Mouse (Mus musculus): ENCODE data around the gene Grrp1.
"Not testable (repeated sequence)": the region's sequence is repeated elsewhere in the genome, so short reads cannot be mapped to it uniquely, and the experiment has no call there.

Gene Grrp1

DNA sequence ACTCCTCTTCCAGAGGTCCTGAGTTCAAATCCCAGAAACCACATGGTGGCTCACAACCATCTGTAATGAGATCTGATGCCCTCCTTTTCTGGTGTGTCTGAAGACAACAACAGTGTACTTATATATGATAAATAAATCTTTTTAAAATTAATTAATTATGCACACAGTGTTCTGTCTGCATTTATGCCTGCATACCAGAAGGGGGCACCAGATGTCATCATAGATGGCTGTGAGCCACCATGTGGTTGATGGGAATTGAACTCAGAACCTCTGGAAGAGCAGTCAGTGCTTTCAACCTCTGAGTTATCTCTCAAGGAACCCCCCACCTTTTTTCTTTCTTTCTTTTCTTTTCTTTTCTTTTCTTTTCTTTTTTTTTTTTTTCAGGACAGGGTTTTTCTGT, 15.7 kb upstream of the Grrp1 start:
- DNase-seq (ENCODE audit: low spot score): not testable (repeated sequence)

DNA sequence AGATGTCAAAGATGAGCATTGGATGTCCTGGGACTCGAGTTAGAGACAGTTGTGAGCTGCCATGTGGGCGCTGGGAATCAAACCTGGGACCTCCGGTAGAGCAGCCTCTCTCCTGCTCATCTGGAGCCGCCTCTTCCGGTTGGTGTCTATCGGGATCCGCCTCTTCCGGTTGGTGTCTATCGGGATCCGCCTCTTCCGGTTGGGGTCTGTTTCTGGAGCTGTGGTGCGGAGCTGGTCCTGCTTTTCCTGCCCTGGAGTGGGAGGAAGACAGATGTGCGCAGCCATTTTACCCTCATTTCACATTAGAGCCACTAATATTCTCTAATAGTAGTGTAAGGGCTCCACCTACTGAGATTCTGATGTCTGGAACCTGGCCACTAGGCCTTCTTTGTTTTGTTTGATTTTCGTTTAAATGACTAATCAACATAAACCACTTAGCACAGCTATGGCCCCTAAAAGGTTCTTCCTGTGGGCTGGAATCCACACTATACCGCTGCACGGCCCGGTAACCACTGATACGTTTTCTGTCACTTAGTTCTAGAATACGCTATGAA, 14.3 kb upstream of the Grrp1 start:
- DNase-seq (ENCODE audit: low spot score): no peak

DNA sequence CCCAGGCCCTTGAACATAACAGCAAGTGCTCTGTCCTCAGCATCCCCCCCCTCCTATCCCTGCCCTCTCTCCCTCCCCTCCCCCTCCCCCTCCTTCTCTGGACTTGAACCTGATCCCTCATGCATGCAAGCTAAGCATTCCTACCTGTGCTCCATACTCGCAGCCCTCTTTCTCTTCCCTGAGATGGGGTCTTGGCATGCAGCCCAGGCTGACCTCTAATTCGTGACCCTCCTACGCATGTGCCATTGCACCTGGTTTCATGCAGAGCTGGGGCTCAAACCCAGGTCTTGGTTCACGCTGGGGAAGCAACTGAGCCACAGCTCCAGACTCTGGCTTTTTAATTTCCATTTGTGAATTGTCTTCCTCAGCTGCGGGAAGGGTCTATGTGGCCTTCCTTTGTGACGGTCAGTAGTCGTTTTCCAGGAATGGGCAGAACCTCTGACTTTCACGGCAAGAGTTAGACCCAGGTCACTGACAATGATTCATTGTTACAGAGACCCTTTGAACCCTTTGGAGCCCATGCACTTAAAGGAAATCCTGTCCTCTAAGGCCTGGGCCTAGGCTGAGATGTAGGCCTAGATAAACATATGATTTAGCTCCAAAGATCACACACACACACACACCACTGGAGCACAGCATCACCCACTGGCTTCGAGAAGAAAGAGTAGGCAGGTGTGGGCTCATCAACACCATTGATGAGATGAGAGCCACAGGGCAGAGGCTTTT, 12.1 kb upstream of the Grrp1 start:
- no peak for DNase-seq (ENCODE audit: low spot score)

DNA sequence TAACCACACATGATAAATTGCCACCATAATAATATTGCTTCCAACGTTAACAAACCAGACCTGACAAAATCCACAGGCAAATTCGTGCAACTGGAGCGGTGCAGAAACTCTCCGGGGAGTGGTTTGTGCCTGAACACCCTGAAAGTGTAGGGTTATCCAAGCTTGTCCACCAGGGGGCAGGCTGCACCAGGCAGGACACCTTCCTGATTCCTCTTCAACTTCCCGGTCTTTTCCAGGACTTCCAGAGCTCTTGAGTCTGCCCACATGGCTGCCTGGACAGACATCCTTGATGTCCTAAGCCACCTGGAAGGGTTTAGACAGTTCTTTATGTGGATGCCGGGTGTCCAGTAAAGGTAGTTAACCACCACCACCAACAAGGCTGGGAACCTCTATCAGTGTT, 9.3 kb upstream of the Grrp1 start:
- DNase-seq (ENCODE audit: low spot score): no peak

DNA sequence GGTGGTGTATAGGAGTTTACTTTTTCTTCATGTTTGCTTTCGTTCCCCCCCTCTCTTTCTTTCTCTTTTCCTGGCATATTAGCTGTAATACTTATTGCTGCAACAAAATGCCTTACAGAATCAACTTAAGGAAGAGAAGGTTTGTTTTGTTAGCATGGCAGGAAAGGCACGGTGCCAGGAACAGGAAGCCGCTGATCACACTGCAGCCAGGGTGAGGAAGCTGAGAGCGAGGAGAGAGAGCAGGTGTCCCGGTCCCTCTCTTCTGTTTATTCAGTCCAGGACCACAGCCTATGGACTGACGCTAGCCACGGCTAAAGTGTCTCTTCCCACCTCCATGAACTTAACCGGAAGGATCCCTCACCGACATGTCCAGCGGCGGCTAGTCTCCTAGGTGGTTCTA, 4.4 kb upstream of the Grrp1 start:
- no peak for DNase-seq (ENCODE audit: low spot score)

DNA sequence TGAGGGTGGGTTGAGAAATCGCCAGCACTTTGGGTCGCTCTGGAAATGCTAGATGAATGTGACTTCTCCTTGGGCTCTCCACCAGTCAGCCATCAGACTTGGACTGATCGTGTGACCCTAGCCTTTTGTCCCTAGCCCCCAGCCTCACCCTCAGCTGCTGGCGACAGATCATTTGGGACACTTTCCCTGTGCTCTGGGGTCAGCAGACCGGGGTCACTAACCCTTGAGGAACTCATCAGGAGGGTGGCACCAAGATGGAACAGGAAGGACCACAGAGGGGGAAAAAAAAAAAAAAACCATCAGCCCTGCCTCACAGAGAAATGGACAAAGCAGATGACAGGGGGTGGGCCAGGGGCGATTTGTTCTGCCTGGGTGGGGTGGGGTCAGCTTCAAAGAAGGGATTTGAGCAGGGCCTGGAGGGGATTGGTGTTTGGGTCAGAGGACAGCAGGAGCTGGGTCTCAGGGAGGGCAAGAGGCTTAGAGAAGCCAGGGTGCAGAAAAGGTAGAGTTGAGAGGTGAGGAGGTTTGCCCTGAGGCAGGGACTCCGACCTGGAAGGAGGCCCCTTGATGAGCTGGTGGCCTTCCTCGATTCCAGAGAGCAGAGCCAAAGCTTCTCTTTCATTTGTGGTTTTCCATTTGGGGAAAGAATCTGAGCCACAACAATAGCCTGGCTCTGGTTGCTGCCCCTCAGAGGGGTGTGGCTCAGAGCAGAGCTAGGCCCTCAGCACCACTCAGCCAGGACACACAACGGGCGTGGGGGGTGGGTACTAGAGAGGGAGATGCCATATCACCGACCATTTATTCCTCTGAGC, 3.5 kb upstream of the Grrp1 start:
- DNase-seq (ENCODE audit: low spot score): no peak

DNA sequence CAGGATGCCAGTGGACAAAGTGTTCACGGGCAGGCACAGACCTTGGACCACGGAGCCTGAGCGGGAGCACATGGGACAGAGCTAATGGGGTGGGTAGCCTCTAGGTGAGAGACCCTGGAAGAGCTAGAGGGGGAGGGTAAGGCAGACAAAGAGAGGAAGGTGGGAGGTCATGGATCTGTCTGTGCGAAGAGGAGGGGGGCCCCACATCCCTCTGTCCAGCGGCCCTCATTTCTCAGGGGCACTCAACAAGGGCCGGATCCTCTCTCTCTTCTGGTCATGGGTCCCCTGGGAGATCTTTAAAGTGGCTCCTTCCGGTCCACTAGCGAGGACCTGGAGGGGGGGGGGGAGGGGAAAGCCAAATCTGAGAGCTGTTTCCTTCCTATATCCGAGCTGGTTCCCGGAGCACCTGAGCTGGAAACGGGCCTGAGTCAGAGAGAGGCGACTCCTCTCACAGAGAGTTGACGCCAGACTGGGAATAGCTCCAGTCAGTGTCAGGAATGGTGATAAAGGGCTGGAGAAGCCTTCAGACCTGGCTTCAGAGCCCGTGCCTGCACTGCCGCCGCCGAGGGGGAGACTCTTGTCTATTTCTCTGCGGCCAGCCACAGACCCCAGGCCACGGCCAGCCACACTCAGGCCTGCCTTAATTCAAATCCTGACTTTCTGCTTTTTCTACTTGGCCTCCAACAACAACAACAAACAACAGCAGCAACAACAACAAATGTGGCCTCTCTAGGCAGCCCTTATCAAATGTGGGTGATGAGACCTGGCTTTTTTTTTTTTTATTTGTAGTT, 2.7 kb upstream of the Grrp1 start:
- DNase-seq (ENCODE audit: low spot score): no peak

DNA sequence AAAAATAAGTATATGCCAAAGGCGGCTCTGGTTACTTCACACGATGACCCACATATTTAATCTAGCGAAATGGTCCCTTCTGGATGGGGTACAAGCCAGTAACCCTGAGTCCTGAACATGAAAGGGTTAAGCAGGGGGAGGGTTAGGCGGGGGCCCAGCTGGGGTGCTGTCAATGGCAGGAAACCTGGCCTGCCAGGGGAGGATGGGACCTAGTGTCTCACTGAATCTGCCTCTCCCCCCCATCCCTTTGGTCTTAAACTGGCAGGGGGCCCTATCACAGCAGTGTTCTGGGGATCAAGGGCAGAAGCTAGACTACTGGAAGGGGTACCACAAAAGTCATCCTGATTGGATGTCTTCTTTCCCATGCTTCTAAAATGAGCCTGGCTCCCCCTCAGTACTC, 1.9 kb upstream of the Grrp1 start:
- DNase-seq (ENCODE audit: low spot score): no peak

DNA sequence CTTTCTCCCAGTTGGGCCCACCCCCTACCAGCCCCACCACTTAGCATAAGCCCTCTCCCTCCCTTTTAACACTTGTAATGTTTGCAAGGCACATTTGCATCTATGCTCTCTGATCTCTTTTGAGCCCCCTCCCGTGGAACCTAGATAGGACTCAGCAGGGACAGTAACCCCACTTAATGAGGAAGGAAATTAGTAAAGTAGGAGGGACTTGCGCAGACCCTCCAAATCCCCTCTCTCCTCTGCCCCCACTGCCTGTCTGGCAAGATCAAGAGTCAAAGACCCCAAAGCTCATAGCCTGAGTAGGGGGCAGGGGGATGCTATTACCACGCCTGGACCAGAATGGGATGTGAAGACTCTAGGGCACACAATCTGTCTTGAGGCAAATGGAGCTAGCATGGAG, 929 bp upstream of the Grrp1 start:
- DNase-seq (ENCODE audit: low spot score): no peak

DNA sequence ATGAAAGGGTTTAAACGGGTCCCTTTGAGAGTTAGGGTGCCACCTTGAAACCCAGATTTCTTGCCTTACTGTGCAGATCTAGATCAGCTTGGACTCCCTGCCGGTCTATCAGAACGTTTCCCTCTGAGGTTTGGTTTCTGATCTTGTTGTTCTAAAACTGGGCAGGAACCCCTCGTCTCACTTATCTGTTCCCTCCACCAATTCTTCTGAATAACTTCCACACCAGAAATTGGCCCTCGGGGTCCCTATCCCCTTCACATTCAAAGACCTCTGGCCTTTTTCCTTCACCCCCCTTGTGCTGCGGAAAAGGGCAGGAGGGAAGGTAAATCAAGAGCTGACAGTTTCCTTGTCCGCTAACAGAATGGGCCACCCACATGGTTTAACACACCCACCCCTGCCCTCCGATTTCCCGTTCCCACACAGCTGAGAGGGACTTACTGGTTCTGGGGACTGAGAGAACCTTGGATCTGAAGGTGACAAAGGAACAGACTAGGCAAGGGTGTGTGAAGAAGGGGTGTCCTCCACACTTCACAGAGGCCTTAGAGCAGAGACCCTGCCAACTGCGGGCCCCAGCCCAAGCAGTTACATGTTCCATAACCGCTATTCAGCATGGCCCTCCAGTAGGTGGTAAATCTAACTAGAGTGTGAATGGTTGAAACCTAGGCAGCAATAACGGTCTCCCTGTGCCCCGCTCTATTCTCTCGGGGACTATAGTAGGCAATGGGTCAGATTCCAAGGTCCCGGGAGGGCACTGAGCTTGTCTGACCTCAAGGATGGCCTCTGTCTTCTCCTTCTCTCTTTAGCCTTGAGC, 790 bp downstream of the Grrp1 start:
- no peak for DNase-seq (ENCODE audit: low spot score)

DNA sequence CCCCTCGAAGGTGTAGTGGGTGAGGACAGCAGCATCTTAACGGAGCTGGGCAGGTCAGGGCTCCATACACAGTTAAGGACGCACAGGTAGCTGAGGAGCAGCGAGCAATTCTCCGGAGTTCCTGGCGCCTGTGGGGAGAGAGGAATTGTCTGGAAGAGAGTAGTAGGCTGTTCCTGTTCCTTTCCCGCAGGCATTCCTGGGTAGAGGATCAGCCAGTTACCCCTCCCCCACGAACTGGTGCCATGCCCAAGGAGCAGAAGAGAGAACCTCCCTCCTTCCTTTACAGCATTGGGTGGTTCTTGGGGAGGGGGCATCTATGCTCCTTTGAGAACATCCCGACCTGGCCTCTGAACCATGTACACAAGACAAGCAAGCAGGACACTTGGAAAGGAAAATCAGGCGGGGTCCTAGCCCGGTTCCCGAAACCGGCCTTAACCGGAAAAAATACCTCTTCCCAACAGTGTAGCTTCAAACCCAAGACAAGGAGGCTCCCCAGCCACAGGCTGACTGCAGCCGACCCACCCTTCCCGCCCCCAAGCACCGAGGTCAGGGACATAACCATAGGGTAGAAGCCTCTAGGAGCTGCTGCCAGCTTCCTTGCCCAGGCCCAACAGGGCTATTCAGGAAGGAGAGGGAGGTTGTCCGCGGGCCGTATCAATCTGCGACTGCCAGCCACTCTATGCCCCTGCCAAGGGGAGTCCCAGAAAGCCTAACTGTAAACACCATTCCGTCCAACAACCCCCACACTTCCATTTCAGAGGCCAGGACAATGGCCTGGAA, 1.6 kb downstream of the Grrp1 start:
- no peak for DNase-seq (ENCODE audit: low spot score)

DNA sequence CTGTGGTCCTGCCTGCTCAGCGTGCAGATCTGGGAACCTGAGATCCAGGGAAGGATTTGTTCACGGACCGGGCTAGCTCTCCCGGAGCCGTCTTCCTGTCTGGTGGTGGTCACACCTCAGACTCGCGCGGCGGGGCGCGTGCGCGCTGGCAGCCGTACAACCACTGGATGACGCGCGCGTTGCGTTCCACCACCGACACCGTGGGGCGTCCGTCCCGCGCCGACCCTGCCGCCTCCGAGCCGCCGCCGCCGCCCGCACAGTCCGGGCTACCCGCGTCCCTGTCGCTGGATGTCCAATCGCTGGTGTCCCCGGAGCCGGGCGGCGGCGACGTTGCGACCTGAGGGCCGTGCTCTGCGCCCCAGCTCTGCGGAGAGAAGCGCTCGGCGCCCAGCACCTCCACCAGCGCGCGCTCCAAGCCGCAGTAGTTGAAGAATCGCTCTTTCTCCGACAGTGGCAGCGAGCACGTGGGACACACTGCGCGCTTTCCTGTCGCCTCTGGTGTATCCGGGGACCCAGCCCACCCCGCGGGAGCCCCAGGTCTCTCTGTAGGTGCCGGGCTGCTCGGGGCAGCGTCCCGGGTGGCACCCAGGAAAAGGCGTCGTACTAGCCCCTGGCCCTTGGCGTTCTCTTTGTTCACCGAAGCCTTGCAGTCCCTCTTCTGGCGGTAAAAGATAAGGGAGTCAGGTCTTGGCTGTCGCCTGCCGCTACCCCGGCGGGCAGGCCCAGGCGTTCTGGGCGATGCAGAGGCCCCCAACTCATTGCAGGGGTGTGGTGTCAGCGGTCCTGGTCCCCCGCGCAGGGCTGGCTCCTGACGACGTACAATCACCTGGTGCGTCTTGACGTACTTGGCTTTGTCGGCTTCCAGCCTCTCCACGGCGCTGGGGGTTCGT, 2.4 kb downstream of the Grrp1 start:
- DNase-seq (ENCODE audit: low spot score): no peak

DNA sequence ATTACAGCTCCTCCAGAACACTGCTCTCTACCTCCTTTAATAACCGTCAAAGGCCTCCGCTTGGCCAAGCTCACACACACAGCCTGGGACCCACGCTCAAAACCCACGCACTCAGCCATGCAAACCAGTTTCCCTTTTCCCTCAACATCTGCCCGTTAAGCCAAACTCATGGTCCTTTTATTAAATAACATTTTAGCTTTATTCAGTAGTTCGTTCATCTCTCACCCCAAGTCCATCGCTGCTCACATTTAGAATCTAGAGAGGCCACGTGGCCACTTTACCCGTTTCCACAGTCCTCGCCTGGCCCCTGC, 3.0 kb downstream of the Grrp1 start:
- DNase-seq (ENCODE audit: low spot score): no peak

DNA sequence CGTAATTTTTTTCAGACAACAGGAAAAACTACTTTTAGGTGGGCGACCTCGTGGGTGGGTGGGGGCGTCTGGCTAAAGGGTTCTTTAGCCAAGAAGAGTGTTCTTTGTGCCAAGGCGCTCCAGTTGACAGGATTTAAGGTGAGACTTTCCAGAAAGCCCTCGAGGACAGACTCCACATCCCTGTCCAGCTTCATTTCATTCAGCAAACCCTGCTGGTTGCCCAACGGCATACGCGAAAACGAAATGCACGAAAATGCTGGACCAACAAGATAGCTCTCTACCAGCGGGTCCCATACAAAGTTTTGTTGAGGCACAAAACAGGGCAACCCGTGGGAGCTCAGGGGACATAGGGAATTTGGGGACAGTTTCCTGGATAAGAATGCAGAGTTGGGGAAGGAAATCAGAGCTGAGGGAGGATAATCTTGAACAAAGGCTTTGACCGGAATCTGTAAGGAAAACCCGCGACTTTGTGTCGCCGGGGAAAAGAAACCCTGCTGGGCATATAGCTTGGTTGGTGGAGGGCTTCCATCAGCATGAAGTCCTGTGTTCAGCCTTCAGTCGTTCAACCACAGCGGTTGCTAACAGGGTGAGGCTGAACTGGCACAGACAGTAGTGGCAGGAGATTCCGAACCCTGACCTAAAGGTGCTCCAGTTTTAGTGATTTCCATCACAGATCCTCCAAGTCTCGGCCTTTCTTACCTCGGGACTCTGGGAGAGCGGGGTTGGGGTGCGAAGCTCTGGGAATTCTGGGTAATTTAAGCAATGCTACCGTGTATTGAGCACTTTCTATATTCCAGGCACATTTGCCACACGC, 3.6 kb downstream of the Grrp1 start:
- no peak for DNase-seq (ENCODE audit: low spot score)

DNA sequence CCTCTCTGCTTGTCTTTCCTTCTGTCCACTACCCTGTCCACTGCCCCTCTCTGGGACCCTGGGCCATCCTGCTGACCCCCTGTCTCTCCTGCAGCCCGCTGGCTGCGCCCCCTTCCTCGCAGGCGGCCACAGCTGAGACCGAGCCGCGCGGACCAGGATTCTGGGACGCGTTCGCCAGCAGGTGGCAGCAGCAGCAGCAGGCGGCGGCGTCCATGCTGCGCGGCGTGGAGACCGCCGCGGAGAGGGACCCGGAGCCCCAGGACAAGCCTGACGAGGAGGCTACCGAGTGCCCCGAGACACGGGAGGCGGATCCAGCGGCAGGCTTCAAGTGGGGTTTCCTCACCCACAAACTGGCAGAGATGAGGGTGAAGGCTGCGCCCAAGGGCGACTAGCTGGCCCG, 4.3 kb downstream of the Grrp1 start:
- no peak for DNase-seq (ENCODE audit: low spot score)

DNA sequence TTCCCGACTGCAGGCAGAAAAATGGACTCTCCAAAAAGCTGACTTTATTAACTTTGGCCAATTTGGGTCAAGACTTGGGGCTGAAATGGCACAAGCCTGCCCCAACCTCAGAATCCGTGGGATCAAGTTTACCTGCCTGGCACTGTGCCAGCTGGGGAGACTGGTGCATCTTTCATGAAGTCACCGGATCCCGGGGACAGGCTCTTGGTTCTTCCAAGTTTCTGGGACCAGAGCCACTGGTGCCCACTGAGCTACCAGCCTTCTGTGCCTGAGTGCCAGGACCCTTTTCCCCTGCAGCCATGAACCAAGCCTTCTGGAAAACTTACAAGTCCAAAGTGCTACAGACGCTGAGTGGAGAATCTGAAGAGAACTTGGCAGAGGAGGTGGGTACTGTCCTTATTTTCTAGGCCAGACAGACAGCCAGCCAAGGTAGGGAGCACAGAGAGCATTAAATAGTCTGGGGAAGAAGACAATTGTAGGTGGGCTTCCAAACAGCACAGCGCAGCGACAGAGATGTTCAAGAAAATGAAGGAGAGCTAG, 7.1 kb downstream of the Grrp1 start, which contains the start of gene Gm30191:
Gm30191 (plus strand) TSS at position 217 of the 540 bp plus-strand sequence.
- DNase-seq (ENCODE audit: low spot score): no peak

DNA sequence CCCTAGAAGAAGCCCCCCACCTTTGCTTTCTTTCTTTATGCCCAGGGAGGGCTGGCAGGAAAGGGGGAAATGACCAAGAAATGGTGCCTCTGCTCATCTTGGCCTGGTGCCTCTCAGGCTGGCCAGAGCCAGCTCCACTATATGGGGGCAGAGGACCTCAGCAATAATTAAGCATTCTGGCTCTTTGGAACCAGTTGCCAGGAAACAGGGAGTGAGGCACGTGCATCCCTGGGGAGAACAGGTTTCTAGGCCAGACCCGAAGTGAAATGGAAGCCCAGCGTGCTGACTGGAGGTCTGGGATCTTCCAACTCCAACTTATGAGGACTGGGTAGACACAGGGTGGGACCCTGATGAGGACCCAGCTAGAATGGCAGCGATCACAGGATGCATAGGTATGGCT, 7.7 kb downstream of the Grrp1 start:
- no peak for DNase-seq (ENCODE audit: low spot score)

DNA sequence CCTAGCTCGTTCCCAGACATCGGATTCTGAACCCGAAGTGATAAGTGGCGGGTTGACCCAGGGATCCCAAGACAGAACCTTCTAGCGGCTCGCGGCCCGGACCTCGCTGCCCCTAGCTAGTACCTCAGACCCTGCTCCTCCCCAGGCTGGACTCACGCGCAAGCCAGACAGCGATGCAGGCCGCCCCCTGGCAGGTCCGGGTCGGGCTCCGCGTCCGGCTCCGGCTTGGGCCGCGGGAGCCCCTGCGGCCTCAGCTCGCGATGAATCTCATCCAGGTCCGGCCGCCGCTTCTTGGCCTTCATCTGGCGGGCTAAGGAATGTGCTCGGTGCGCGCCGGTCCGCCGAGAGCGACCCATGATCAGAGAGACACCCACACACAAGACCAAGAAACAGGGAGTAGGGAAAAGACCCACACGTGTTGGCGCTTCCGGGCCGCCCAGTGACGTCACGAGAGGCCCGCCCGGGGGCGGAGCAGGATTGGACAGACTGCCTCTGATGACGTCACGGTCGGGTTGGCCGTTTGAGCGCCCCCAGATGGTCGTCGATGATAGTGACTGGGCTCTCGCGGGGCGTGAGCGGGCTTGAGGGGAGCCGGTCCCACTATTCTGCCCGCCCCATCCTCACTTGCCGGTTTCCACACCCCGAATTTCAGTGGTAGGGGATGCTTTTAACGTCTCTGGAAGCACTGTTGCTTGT, 8.6 kb downstream of the Grrp1 start, which contains the start of gene Zfp593:
Zfp593 (minus strand) TSS at position 445 of the 696 bp plus-strand sequence.
- peak; percentile 88 for DNase-seq (ENCODE audit: low spot score)
